Mouse (Mus musculus) kidney, adult 2 months (tissue): ENCODE results near the gene Bace1. TPM values are rescaled to one million over a fixed set of nuclear protein-coding genes. Genes with fewer than 3 reads are reported as not detected.

Experiments
- DNase-seq: peaks from one replicate; pipeline ENCODE4 v3.0.0; 2021
- H3K27ac ChIP-seq: fragments of 200-500 bp; 2 replicates; pipeline ENCODE4 v1.5.1; 2012; ENCODE audit warnings: low read depth, low read length, control low read depth, inconsistent platforms; ENCODE audit not compliant: insufficient read depth
- H3K27me3 ChIP-seq: fragments of 200-500 bp; replicated peaks from 2 replicates; pipeline ENCODE4 v1.6.1; 2012; ENCODE audit warnings: mild to moderate bottlenecking, moderate library complexity, low read length, inconsistent platforms; ENCODE audit not compliant: control insufficient read depth, insufficient read depth
- H3K36me3 ChIP-seq: fragments of 200-500 bp; 2 replicates; pipeline ENCODE4 v1.6.1; 2012; ENCODE audit warnings: mild to moderate bottlenecking, moderate library complexity, low read length, inconsistent platforms; ENCODE audit not compliant: control insufficient read depth, insufficient read depth
- H3K4me1 ChIP-seq: fragments of 200-500 bp; 2 replicates; pipeline ENCODE4 v1.6.1; 2011; ENCODE audit warnings: low read length; ENCODE audit not compliant: control insufficient read depth, insufficient read depth
- H3K4me3 ChIP-seq: fragments of 200-500 bp; 2 replicates; pipeline ENCODE4 v1.5.1; 2011; ENCODE audit warnings: mild to moderate bottlenecking, low read depth, low read length, control low read depth; ENCODE audit not compliant: insufficient read depth
- CTCF ChIP-seq: fragments of 200-500 bp; conservative IDR thresholded peaks from 2 replicates; pipeline ENCODE4 v1.5.1; 2011; ENCODE audit warnings: low read depth, mild to moderate bottlenecking, control low read depth, low read length, moderate library complexity, mixed read lengths; ENCODE audit not compliant: insufficient read depth, insufficient read length
- POLR2A ChIP-seq: fragments of 200-500 bp; IDR thresholded peaks from one replicate; pipeline ENCODE4 v1.6.1; 2011; ENCODE audit warnings: low read depth, low read length, control low read depth
- WGBS: fragments of 180-500 bp; shearing (Covaris S2); methylation state at CpG from one replicate; pipeline ENCODE4 v1.1.7; 2018; 5-methylcytosine and 5-hydroxymethylcytosine counted together
- polyA plus RNA-seq: library from polyadenylated mRNA; depleted of rRNA; stranded (reverse); fragments of >200 nt; gene quantifications from 2 replicates; pipeline ENCODE4 v1.2.3, GENCODE M21; 2012; rRNA removed

Bace1 gene
- polyA plus RNA-seq, 1 experiment: 26.8 TPM

- Histone ChIP-seq H3K4me1 (peaks cover 14% of the 10 kb centered on the region; the same call in 1 of the 2 replicates), H3K27me3 (no peaks in the 10 kb centered on the region), H3K27ac (peak overlapping the region; percentile 68), H3K4me3 (peak overlapping the region; percentile 81), H3K36me3 (peaks cover 2% of the 10 kb centered on the region; the same call in 1 of the 2 replicates)
- no peak for TF ChIP-seq CTCF
- no peak for TF ChIP-seq POLR2A
- WGBS: under 1% methylated on average over 19 of the region's 19 CpGs
- no peak for DNase-seq
Measured at GRCm38 (mm10) chr9:45907078-45907428, 68.7 kb downstream of the Bace1 start.

DNA sequence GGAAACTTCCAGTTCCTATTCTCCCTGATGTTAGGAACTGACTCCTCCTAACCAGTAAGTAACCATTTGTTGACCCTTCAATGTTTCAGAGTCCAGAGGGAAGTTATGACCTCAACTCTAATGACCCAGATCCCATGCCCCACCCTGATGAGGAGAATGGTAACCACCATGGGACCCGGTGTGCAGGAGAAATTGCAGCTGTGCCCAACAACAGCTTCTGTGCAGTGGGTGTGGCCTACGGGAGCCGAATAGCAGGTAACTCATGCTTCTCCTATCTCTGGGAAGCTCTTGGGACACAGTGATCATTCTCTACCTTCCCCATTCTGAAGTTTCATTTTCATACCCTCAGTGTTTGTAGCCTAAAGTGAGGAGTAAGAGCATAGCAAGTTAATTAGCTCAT, 72.6 kb downstream of the Bace1 start:
- peak overlapping the region; percentile 56; the same call in 1 of the 2 replicates for H3K27ac ChIP-seq
- H3K27me3 ChIP-seq: no peaks in the 10 kb centered on the region
- peaks cover 12% of the 10 kb centered on the region; the same call in 1 of the 2 replicates for H3K4me1 ChIP-seq
- no peak for DNase-seq
- 75% methylated on average over 3 of the region's 3 CpGs for WGBS
- TF ChIP-seq POLR2A (no peak), CTCF (no peak)
- H3K4me3 ChIP-seq: no peak overlapping the region
- peaks cover 11% of the 10 kb centered on the region for H3K36me3 ChIP-seq

GRCm38 (mm10) chr9:45911673-45912072, 73.3 kb downstream of the Bace1 start:
- H3K4me1 ChIP-seq: peaks cover 12% of the 10 kb centered on the region; the same call in 1 of the 2 replicates

More at GRCm38 (mm10) chr9:45911673-45912072, 73.3 kb downstream of the Bace1 start:
- peaks cover 11% of the 10 kb centered on the region for H3K36me3 ChIP-seq
- H3K27ac ChIP-seq: no peak overlapping the region
- WGBS: 59% methylated on average over 1 of the region's 1 CpGs
- peak; percentile 75 for TF ChIP-seq CTCF
- TF ChIP-seq POLR2A: no peak
- H3K27me3 ChIP-seq: no peaks in the 10 kb centered on the region
- no peak overlapping the region for H3K4me3 ChIP-seq
- peak; percentile 67 for DNase-seq

Other genes starting within 250 kb of the Bace1 start
- 14.6 and 17.8 TPM in 2 replicates for gene Cep164, start 9.9 kb upstream of the Bace1 start, polyA plus RNA-seq
- 32.0 and 53.8 TPM in 2 replicates for gene Pcsk7, start 67.9 kb downstream of the Bace1 start, polyA plus RNA-seq
- 17.0 and 20.7 TPM in 2 replicates for gene Rnf214, start 68.3 kb downstream of the Bace1 start, polyA plus RNA-seq
- gene Tagln, start 97.5 kb downstream of the Bace1 start, polyA plus RNA-seq: 50.3 and 93.5 TPM in 2 replicates
- gene Sidt2, start 116.7 kb downstream of the Bace1 start, polyA plus RNA-seq: 345 and 570 TPM in 2 replicates
- 17.6 and 21.1 TPM in 2 replicates for gene Pafah1b2, start 174.1 kb downstream of the Bace1 start, polyA plus RNA-seq
- 29.2 and 32.2 TPM in 2 replicates for gene Sik3, start 174.2 kb downstream of the Bace1 start, polyA plus RNA-seq